Comparison of ENCODE assay signal across 19 mouse cellular contexts in genomic region chr3:63325615-63326014, GRCm38 (mm10).
A peak's percentile ranks its signal among the peaks of the same experiment; 100 is the strongest.
DNase-seq lines count a peak whose midpoint lies in the region; ATAC-seq and TF ChIP-seq lines count a peak whose summit lies in the region.
"Had no signal": no experiment of that assay in that cellular context is flagged by ENCODE, and none has a peak within 500 bp of the region (broad histone marks: within the 10 kb centered on the region; RNA-seq: fewer than 3 reads in every experiment).

No protein-coding gene starts in this region.

- H3K79me2 ChIP-seq in myocyte (ENCODE audit: control insufficient read depth, insufficient read depth): no peaks in the 10 kb centered on the region

- ATAC-seq in forebrain, embryonic 11.5 days (replicated peaks; ENCODE audit: low FRiP score): 0 out of 2 replicates have a peak, but pooled peaks have one; percentile 30
- no peak for ATAC-seq in forebrain, embryonic 15.5 days (replicated peaks)
- ATAC-seq: activated CD4-positive, CD25-positive, alpha-beta regulatory T cell, adult 4 months; midbrain, embryonic 13.5 days had no signal

- 71% methylated on average over 2 of the region's 2 CpGs for WGBS in forebrain, embryonic 11.5 days
- 43% methylated on average over 2 of the region's 2 CpGs for WGBS in forebrain, embryonic 15.5 days
- 82% methylated on average over 2 of the region's 2 CpGs for WGBS in cerebellum, adult 2 months

- no peak overlapping the region for H3K4me2 ChIP-seq in forebrain, embryonic 11.5 days (ENCODE audit: low read depth, low read length, severe bottlenecking)
- no peak overlapping the region for H3K4me2 ChIP-seq in forebrain, embryonic 15.5 days (replicated peaks)
- H3K4me2 ChIP-seq in myocyte (ENCODE audit: low read depth): no peak overlapping the region
- H3K4me2 ChIP-seq: hindbrain, embryonic 12.5 days; limb, embryonic 12.5 days; liver, embryonic 13.5 days; lung, embryonic 15.5 days; midbrain, embryonic 13.5 days had no signal

- no peak overlapping the region for H3K27ac ChIP-seq in forebrain, embryonic 11.5 days (ENCODE audit: low read depth, low read length)
- H3K27ac ChIP-seq in forebrain, embryonic 15.5 days (replicated peaks): no peak overlapping the region
- 0 out of 2 replicates have a peak overlapping the region, but pooled peaks have one; percentile 24 for H3K27ac ChIP-seq in brown adipose tissue, adult 24 weeks (replicated peaks; ENCODE audit: low read depth, low read length)
- no peak overlapping the region for H3K27ac ChIP-seq in cerebellum, adult 2 months (ENCODE audit: insufficient read depth, low read length)
- H3K27ac ChIP-seq: hindbrain, embryonic 12.5 days; layer of hippocampus, adult 2 months; limb, embryonic 12.5 days; liver, embryonic 13.5 days; lung, embryonic 15.5 days; midbrain, embryonic 13.5 days had no signal

- no peaks in the 10 kb centered on the region for H3K9me3 ChIP-seq in forebrain, embryonic 11.5 days (ENCODE audit: control insufficient read depth, low read length)
- H3K9me3 ChIP-seq in forebrain, embryonic 15.5 days: no peaks in the 10 kb centered on the region
- H3K9me3 ChIP-seq: hindbrain, embryonic 12.5 days; limb, embryonic 12.5 days; liver, embryonic 13.5 days; lung, embryonic 15.5 days; midbrain, embryonic 13.5 days had no signal

- H3K4me1 ChIP-seq in forebrain, embryonic 11.5 days (replicated peaks; ENCODE audit: control insufficient read depth, insufficient read depth, low read length): no peaks in the 10 kb centered on the region
- no peaks in the 10 kb centered on the region for H3K4me1 ChIP-seq in forebrain, embryonic 15.5 days
- peaks cover 5% of the 10 kb centered on the region for H3K4me1 ChIP-seq in brown adipose tissue, adult 24 weeks (ENCODE audit: control insufficient read depth, insufficient read depth, insufficient read length, low read length)
- H3K4me1 ChIP-seq in cerebellum, adult 2 months (ENCODE audit: control insufficient read depth, insufficient read depth, low read length): no peaks in the 10 kb centered on the region
- H3K4me1 ChIP-seq: hindbrain, embryonic 12.5 days; limb, embryonic 12.5 days; liver, embryonic 13.5 days; lung, embryonic 15.5 days; midbrain, embryonic 13.5 days had no signal

- H3K27me3 ChIP-seq in forebrain, embryonic 11.5 days (ENCODE audit: control insufficient read depth, insufficient read depth, low read length): no peaks in the 10 kb centered on the region
- no peaks in the 10 kb centered on the region for H3K27me3 ChIP-seq in forebrain, embryonic 15.5 days
- no peaks in the 10 kb centered on the region for H3K27me3 ChIP-seq in myocyte (ENCODE audit: control insufficient read depth, insufficient read depth, insufficient read length)
- H3K27me3 ChIP-seq in cerebellum, adult 2 months (ENCODE audit: control insufficient read depth, insufficient read depth, low read length): no peaks in the 10 kb centered on the region
- H3K27me3 ChIP-seq: hindbrain, embryonic 12.5 days; limb, embryonic 12.5 days; liver, embryonic 13.5 days; lung, embryonic 15.5 days; midbrain, embryonic 13.5 days had no signal

- no peak overlapping the region for H3K4me3 ChIP-seq in forebrain, embryonic 11.5 days (ENCODE audit: low read depth, low read length)
- no peak overlapping the region for H3K4me3 ChIP-seq in forebrain, embryonic 15.5 days
- no peak overlapping the region for H3K4me3 ChIP-seq in brown adipose tissue, adult 24 weeks (ENCODE audit: insufficient read depth, low read depth, low read length)
- H3K4me3 ChIP-seq in myocyte: no peak overlapping the region
- H3K4me3 ChIP-seq in cerebellum, adult 2 months (replicated peaks; ENCODE audit: insufficient read depth, low read depth, low read length): no peak overlapping the region
- H3K4me3 ChIP-seq: hindbrain, embryonic 12.5 days; layer of hippocampus, adult 2 months; limb, embryonic 12.5 days; liver, embryonic 13.5 days; lung, embryonic 15.5 days; midbrain, embryonic 13.5 days had no signal

- H3K36me3 ChIP-seq in forebrain, embryonic 11.5 days (ENCODE audit: control insufficient read depth, insufficient read depth, low read length): no peaks in the 10 kb centered on the region
- H3K36me3 ChIP-seq in forebrain, embryonic 15.5 days: no peaks in the 10 kb centered on the region
- H3K36me3 ChIP-seq in myocyte (ENCODE audit: control insufficient read depth, insufficient read depth): no peaks in the 10 kb centered on the region
- H3K36me3 ChIP-seq: hindbrain, embryonic 12.5 days; limb, embryonic 12.5 days; liver, embryonic 13.5 days; lung, embryonic 15.5 days; midbrain, embryonic 13.5 days had no signal

- DNase-seq in forebrain, embryonic 11.5 days (ENCODE audit: low spot score): no peak
- DNase-seq in left cerebral cortex, postnatal 25 days (ENCODE audit: low spot score in 2 of 2): peak; percentile 3 to 71
- no peak for DNase-seq in left cerebral cortex, adult 8-10 months (ENCODE audit: low spot score in 2 of 2)
- DNase-seq in thymus, postnatal 36 days: no peak
- no peak for DNase-seq in cerebellum, adult 2 months
- DNase-seq: adrenal gland, postnatal 14 days; cerebellum, adult 9-10 months; gastrocnemius, postnatal 14 days; liver, embryonic 13.5 days; thymus, adult 2 months had no signal

- intact Hi-C loops in left cerebral cortex, postnatal 25 days (cut with DNase I): no loop called here

- H3ac ChIP-seq in myocyte (ENCODE audit: control insufficient read depth, insufficient read length): no peak overlapping the region

- TF ChIP-seq POLR2A in myocyte (IDR thresholded peaks at IDR 0.05; ENCODE audit: insufficient read length, low read depth): no peak
- TF ChIP-seq POLR2A in cerebellum, adult 2 months (IDR thresholded peaks at IDR 0.05; ENCODE audit: borderline replicate concordance, insufficient read depth, low read length): no peak

- H3K9ac ChIP-seq in forebrain, embryonic 11.5 days (ENCODE audit: low read length): no peak overlapping the region
- no peak overlapping the region for H3K9ac ChIP-seq in forebrain, embryonic 15.5 days (replicated peaks)
- H3K9ac ChIP-seq: hindbrain, embryonic 12.5 days; limb, embryonic 12.5 days; liver, embryonic 13.5 days; lung, embryonic 15.5 days; midbrain, embryonic 13.5 days had no signal

- TF ChIP-seq CTCF in cerebellum, adult 2 months (IDR thresholded peaks at IDR 0.05; ENCODE audit: borderline replicate concordance, insufficient read depth, low read depth, low read length): no peak

TF ChIP-seq in myocyte, 11 proteins besides CTCF, POLR2A, EP300 and RAD21:
- no peak for TF ChIP-seq TCF3 (IDR thresholded peaks at IDR 0.05; ENCODE audit: insufficient read length, low read depth)
- TF ChIP-seq TCF12 (IDR thresholded peaks at IDR 0.05; ENCODE audit: insufficient read depth, poor library complexity, severe bottlenecking): no peak
- TF ChIP-seq USF1 (IDR thresholded peaks at IDR 0.05; ENCODE audit: low read depth): peak; percentile 32

Comparison
In these comparisons a context has a peak if more than half of its experiments do, and no peak if none do; other contexts are left out.
1. DNase-seq: peak in left cerebral cortex, postnatal 25 days (2 of 2); none in forebrain, embryonic 11.5 days (single experiment), left cerebral cortex, adult 8-10 months (0 of 2), thymus, postnatal 36 days (0 of 2) and cerebellum, adult 2 months (0 of 2).